ENCODE assay signal across 8 mouse cellular contexts in genomic region chr9:22389736-22390245, GRCm38 (mm10). TPM values are rescaled to one million over a fixed set of nuclear protein-coding genes. Genes with fewer than 3 reads are reported as not detected.
DNase-seq lines count a peak whose midpoint lies in the region; ATAC-seq lines count a peak whose summit lies in the region.

No protein-coding gene starts in this region.

- no peak for ATAC-seq in kidney, embryonic 14.5 days (ENCODE audit: low FRiP score, low TSS enrichment)
- no peak for ATAC-seq in hindbrain, embryonic 15.5 days (ENCODE audit: low FRiP score, low read depth)
- no peak for ATAC-seq in midbrain, embryonic 16.5 days
- no peak for ATAC-seq in monocyte, adult 5-6 weeks (replicated peaks; ENCODE audit: insufficient number of reproducible peaks, low FRiP score, low TSS enrichment, poor library complexity, severe bottlenecking)

- peak overlapping the region; percentile 73 for H3K4me3 ChIP-seq in kidney, embryonic 14.5 days (ENCODE audit: low read length)
- peak overlapping the region; percentile 78 for H3K4me3 ChIP-seq in hindbrain, embryonic 15.5 days
- H3K4me3 ChIP-seq in midbrain, embryonic 16.5 days (ENCODE audit: low read depth, low read length) = peak overlapping the region; percentile 72

- peak overlapping the region; percentile 62 for H3K4me2 ChIP-seq in kidney, embryonic 14.5 days (replicated peaks; ENCODE audit: low read depth, low read length)
- peak overlapping the region; percentile 90 for H3K4me2 ChIP-seq in hindbrain, embryonic 15.5 days
- H3K4me2 ChIP-seq in midbrain, embryonic 16.5 days (ENCODE audit: low read length) = peak overlapping the region; percentile 96

- peak overlapping the region; percentile 81; the same call in 1 of the 2 replicates for H3K9ac ChIP-seq in kidney, embryonic 14.5 days (ENCODE audit: low read depth, low read length)
- H3K9ac ChIP-seq in hindbrain, embryonic 15.5 days = peak overlapping the region; percentile 88; the same call in 1 of the 2 replicates
- no peak overlapping the region; the same call in 1 of the 2 replicates for H3K9ac ChIP-seq in midbrain, embryonic 16.5 days (ENCODE audit: low read depth, low read length)

- H3K9me3 ChIP-seq in kidney, embryonic 14.5 days (ENCODE audit: control insufficient read depth, low read length) = no peaks in the 10 kb centered on the region
- H3K9me3 ChIP-seq in hindbrain, embryonic 15.5 days = no peaks in the 10 kb centered on the region
- no peaks in the 10 kb centered on the region for H3K9me3 ChIP-seq in midbrain, embryonic 16.5 days (replicated peaks; ENCODE audit: control insufficient read depth, low read length, poor library complexity, severe bottlenecking)

- H3K27me3 ChIP-seq in kidney, embryonic 14.5 days (ENCODE audit: control insufficient read depth, insufficient read depth, low read length) = no peaks in the 10 kb centered on the region
- H3K27me3 ChIP-seq in hindbrain, embryonic 15.5 days = no peaks in the 10 kb centered on the region
- no peaks in the 10 kb centered on the region for H3K27me3 ChIP-seq in midbrain, embryonic 16.5 days (ENCODE audit: control insufficient read depth, insufficient read depth, low read depth, low read length)

- H3K27ac ChIP-seq in kidney, embryonic 14.5 days (ENCODE audit: low read depth, low read length) = no peak overlapping the region
- peak overlapping the region; percentile 86; the same call in 1 of the 2 replicates for H3K27ac ChIP-seq in hindbrain, embryonic 15.5 days (replicated peaks)
- no peak overlapping the region for H3K27ac ChIP-seq in midbrain, embryonic 16.5 days (ENCODE audit: low read length)

- H3K4me1 ChIP-seq in kidney, embryonic 14.5 days (ENCODE audit: control insufficient read depth, insufficient read depth, low read length) = peaks cover 7% of the 10 kb centered on the region
- peaks cover 13% of the 10 kb centered on the region for H3K4me1 ChIP-seq in hindbrain, embryonic 15.5 days (replicated peaks)
- H3K4me1 ChIP-seq in midbrain, embryonic 16.5 days (ENCODE audit: control insufficient read depth, insufficient read depth, low read length) = peaks cover 4% of the 10 kb centered on the region

- DNase-seq in kidney, adult 8-10 months = no peak
- DNase-seq in c-Kit-positive CD71-positive TER-119-positive erythroid progenitor cells, embryonic 14.5 days (ENCODE audit: low spot score) = peak; percentile 28
- DNase-seq in layer of hippocampus, postnatal 36 days = no peak
- no peak for DNase-seq in gastrocnemius, postnatal 4 days (ENCODE audit: low spot score in 2 of 2)

- H3K36me3 ChIP-seq in kidney, embryonic 14.5 days (ENCODE audit: control insufficient read depth, insufficient read depth, low read length) = no peaks in the 10 kb centered on the region
- H3K36me3 ChIP-seq in hindbrain, embryonic 15.5 days = no peaks in the 10 kb centered on the region
- no peaks in the 10 kb centered on the region for H3K36me3 ChIP-seq in midbrain, embryonic 16.5 days (ENCODE audit: control insufficient read depth, insufficient read depth, low read length)

- 60% methylated on average over 6 of the region's 6 CpGs for WGBS in kidney, embryonic 14.5 days
- 72% methylated on average over 6 of the region's 6 CpGs for WGBS in hindbrain, embryonic 15.5 days
- 74% methylated on average over 6 of the region's 6 CpGs for WGBS in midbrain, embryonic 16.5 days

RNA-seq across cellular contexts. Expression of gene Anln, which starts 0.8 kb away (rescaled TPM):
- 34.6 and 54.3 TPM in 2 replicates for polyA plus RNA-seq in kidney, embryonic 14.5 days (2014; fragmentation: Nextera tagmentation; extraction: Ambion mirVana)
- polyA plus RNA-seq in hindbrain, embryonic 15.5 days (2015; fragmentation: Nextera tagmentation; extraction: Ambion mirVana) = 6.5 and 6.7 TPM in 2 replicates
- 3.4 and 4.6 TPM in 2 replicates for polyA plus RNA-seq in midbrain, embryonic 16.5 days (2015; fragmentation: Nextera tagmentation; extraction: Ambion mirVana)
- 0.85 to 3.8 TPM (median 1.5 TPM) in 3 replicates for total RNA-seq in monocyte, adult 5-6 weeks (2017)
- total RNA-seq in layer of hippocampus, postnatal 36 days (2021) = 10 to 100 TPM; 20.3 TPM
- 10 to 100 TPM; 25.9 to 26.3 TPM for total RNA-seq in gastrocnemius, postnatal 4 days (2021)

RNA-seq across cellular contexts. Expression of gene 9530077C05Rik, which starts 21.5 kb away (rescaled TPM):
- 3.9 and 5.8 TPM in 2 replicates for polyA plus RNA-seq in kidney, embryonic 14.5 days (2014; fragmentation: Nextera tagmentation; extraction: Ambion mirVana)
- 14.7 and 16.5 TPM in 2 replicates for polyA plus RNA-seq in hindbrain, embryonic 15.5 days (2015; fragmentation: Nextera tagmentation; extraction: Ambion mirVana)
- polyA plus RNA-seq in midbrain, embryonic 16.5 days (2015; fragmentation: Nextera tagmentation; extraction: Ambion mirVana) = 17.3 and 19.7 TPM in 2 replicates
- 0.97 TPM in 1 of 3 replicates, not detected in the others for total RNA-seq in monocyte, adult 5-6 weeks (2017)
- 1 to 10 TPM; 7.1 to 7.8 TPM for total RNA-seq in layer of hippocampus, postnatal 36 days (2021)
- under 1 TPM; 0.69 to 0.83 TPM for total RNA-seq in gastrocnemius, postnatal 4 days (2021)
